Mouse (Mus musculus) forebrain, embryonic 13.5 days (tissue): ENCODE measurements around the gene Cd6. TPM values are rescaled to one million over a fixed set of nuclear protein-coding genes. Genes with fewer than 3 reads are reported as not detected.

Source experiments
- ATAC-seq: fragments of 200-750 bp; cut with Nextera tagmentation; 2 replicates; pipeline ENCODE4 v1.8.0; 2017
- H3K27ac ChIP-seq: fragments of 300-500 bp; sonication (generic); 2 replicates; pipeline ENCODE4 v1.5.1; 2015; ENCODE audit warnings: inconsistent platforms, mild to moderate bottlenecking, moderate library complexity
- H3K27me3 ChIP-seq: fragments of 300-500 bp; sonication (generic); 2 replicates; pipeline ENCODE4 v1.6.1; 2015; ENCODE audit warnings: mild to moderate bottlenecking, inconsistent platforms
- H3K36me3 ChIP-seq: fragments of 300-500 bp; sonication (generic); 2 replicates; pipeline ENCODE4 v1.6.1; 2015; ENCODE audit warnings: mild to moderate bottlenecking, inconsistent platforms; ENCODE audit not compliant: poor library complexity, severe bottlenecking
- H3K4me1 ChIP-seq: fragments of 300-500 bp; sonication (generic); 2 replicates; pipeline ENCODE4 v1.6.1; 2015; ENCODE audit warnings: inconsistent platforms
- H3K4me2 ChIP-seq: fragments of 300-500 bp; sonication (generic); 2 replicates; pipeline ENCODE4 v1.6.1; 2015; ENCODE audit warnings: inconsistent platforms, mild to moderate bottlenecking, moderate library complexity
- H3K4me3 ChIP-seq: fragments of 300-500 bp; sonication (generic); 2 replicates; pipeline ENCODE4 v1.5.1; 2015; ENCODE audit warnings: mild to moderate bottlenecking, inconsistent platforms
- H3K9ac ChIP-seq: fragments of 300-500 bp; sonication (generic); 2 replicates; pipeline ENCODE4 v1.6.1; 2015; ENCODE audit warnings: mild to moderate bottlenecking, inconsistent platforms
- H3K9me3 ChIP-seq: fragments of 300-500 bp; sonication (generic); replicated peaks from 2 replicates; pipeline ENCODE4 v1.6.1; 2016; ENCODE audit warnings: inconsistent platforms
- WGBS: fragments of 180-500 bp; shearing (Covaris S2); methylation state at CpG from one replicate; pipeline ENCODE4 v1.1.7; 2015; 5-methylcytosine and 5-hydroxymethylcytosine counted together
- polyA plus RNA-seq: library from polyadenylated mRNA; unstranded; fragments of >200 nt; fragmentation: Nextera tagmentation; extraction: Ambion mirVana; gene quantifications from 2 replicates; pipeline ENCODE4 v1.2.1, GENCODE M21; 2015

The Cd6 gene
- polyA plus RNA-seq, 1 experiment from 2014 or later, result not detected

GRCm38 (mm10) chr19:10769429-10770195, 60.2 kb downstream of the Cd6 start:
- no peak overlapping the region for H3K4me3 ChIP-seq
- H3K9me3 ChIP-seq, result no peaks in the 10 kb centered on the region
- H3K4me2 ChIP-seq, result no peak overlapping the region
- H3K36me3 ChIP-seq, result no peaks in the 10 kb centered on the region
- H3K4me1 ChIP-seq, result no peaks in the 10 kb centered on the region
- H3K27ac ChIP-seq, result no peak overlapping the region; the same call in 1 of the 2 replicates
- H3K9ac ChIP-seq, result no peak overlapping the region
- 69% methylated on average over 12 of the region's 12 CpGs for WGBS
- H3K27me3 ChIP-seq, result no peaks in the 10 kb centered on the region
- ATAC-seq, result no peak

- no peak overlapping the region; the same call in 1 of the 2 replicates for H3K27ac ChIP-seq
- no peak overlapping the region for H3K4me2 ChIP-seq
- no peak for ATAC-seq
- no peak overlapping the region for H3K9ac ChIP-seq
- no peaks in the 10 kb centered on the region for H3K9me3 ChIP-seq
- 66% methylated on average over 6 of the region's 6 CpGs for WGBS
- no peaks in the 10 kb centered on the region for H3K36me3 ChIP-seq
- no peak overlapping the region for H3K4me3 ChIP-seq
- no peaks in the 10 kb centered on the region for H3K27me3 ChIP-seq
- no peaks in the 10 kb centered on the region for H3K4me1 ChIP-seq
Observed at GRCm38 (mm10) chr19:10768694-10769428, 61.0 kb downstream of the Cd6 start.

- no peak for ATAC-seq
- H3K27ac ChIP-seq, result no peak overlapping the region
- 81% methylated on average over 10 of the region's 10 CpGs for WGBS
Observed at GRCm38 (mm10) chr19:10767631-10768030, 62.2 kb downstream of the Cd6 start.

DNA sequence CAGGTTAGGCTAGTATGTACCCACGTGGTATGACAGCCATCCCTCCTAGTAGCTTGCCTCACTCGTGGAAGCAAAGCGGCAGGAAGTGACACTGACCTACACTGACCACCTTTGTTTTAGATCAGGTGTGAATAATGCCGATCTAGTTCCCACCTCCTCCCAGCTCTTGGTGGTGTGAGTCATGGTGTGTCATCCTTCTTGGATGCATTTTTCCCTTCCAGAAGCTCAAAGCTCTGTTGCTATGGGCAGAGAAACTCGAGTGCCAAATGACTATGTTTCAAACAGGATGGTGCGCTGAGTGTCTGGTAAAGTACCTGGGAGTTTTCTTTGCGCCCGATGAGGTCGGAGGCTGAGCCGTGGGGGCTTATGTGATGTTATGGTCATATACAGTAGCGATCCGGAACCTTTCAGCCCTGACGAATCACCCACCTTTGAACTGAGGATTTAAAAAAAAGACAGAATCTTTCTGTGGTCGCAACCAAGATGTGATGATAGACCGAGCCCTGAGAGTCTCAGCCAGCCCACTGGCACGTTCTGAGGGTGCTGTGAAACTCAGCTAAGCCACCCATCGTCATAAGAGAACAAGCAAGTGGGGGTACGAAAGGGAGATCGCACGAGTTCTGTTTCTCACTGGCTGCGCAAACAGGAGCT, 66.4 kb downstream of the Cd6 start:
- H3K27ac ChIP-seq, result no peak overlapping the region
- H3K9ac ChIP-seq, result no peak overlapping the region
- no peaks in the 10 kb centered on the region for H3K9me3 ChIP-seq
- H3K4me2 ChIP-seq, result no peak overlapping the region
- no peaks in the 10 kb centered on the region for H3K27me3 ChIP-seq
- H3K4me3 ChIP-seq, result no peak overlapping the region
- 91% methylated on average over 21 of the region's 21 CpGs for WGBS
- no peak for ATAC-seq
- H3K4me1 ChIP-seq, result no peaks in the 10 kb centered on the region
- H3K36me3 ChIP-seq, result no peaks in the 10 kb centered on the region

More at GRCm38 (mm10) chr19:10767631-10768030, 62.2 kb downstream of the Cd6 start:
- H3K4me2 ChIP-seq, result no peak overlapping the region
- H3K27me3 ChIP-seq, result no peaks in the 10 kb centered on the region
- H3K9ac ChIP-seq, result no peak overlapping the region
- no peaks in the 10 kb centered on the region for H3K4me1 ChIP-seq
- no peaks in the 10 kb centered on the region for H3K36me3 ChIP-seq
- H3K9me3 ChIP-seq, result no peaks in the 10 kb centered on the region
- H3K4me3 ChIP-seq, result no peak overlapping the region

GRCm38 (mm10) chr19:10762468-10762867, 67.4 kb downstream of the Cd6 start:
- Histone ChIP-seq H3K4me3 (no peak overlapping the region), H3K9me3 (no peaks in the 10 kb centered on the region), H3K4me1 (no peaks in the 10 kb centered on the region), H3K27me3 (no peaks in the 10 kb centered on the region), H3K9ac (no peak overlapping the region), H3K4me2 (no peak overlapping the region), H3K27ac (no peak overlapping the region), H3K36me3 (no peaks in the 10 kb centered on the region)
- WGBS, result 87% methylated on average over 6 of the region's 6 CpGs
- no peak for ATAC-seq

- H3K4me1 ChIP-seq, result no peaks in the 10 kb centered on the region
- no peak overlapping the region for H3K4me2 ChIP-seq
- no peaks in the 10 kb centered on the region for H3K9me3 ChIP-seq
- H3K27me3 ChIP-seq, result no peaks in the 10 kb centered on the region
- H3K27ac ChIP-seq, result no peak overlapping the region
- no peak for ATAC-seq
- no peaks in the 10 kb centered on the region for H3K36me3 ChIP-seq
- H3K4me3 ChIP-seq, result no peak overlapping the region
- no peak overlapping the region for H3K9ac ChIP-seq
- WGBS, result 85% methylated on average over 8 of the region's 8 CpGs
Observed at GRCm38 (mm10) chr19:10761794-10762415, 68.0 kb downstream of the Cd6 start.

- H3K4me3 ChIP-seq, result no peak overlapping the region
Observed at GRCm38 (mm10) chr19:10759983-10760831, 69.7 kb downstream of the Cd6 start.

DNA sequence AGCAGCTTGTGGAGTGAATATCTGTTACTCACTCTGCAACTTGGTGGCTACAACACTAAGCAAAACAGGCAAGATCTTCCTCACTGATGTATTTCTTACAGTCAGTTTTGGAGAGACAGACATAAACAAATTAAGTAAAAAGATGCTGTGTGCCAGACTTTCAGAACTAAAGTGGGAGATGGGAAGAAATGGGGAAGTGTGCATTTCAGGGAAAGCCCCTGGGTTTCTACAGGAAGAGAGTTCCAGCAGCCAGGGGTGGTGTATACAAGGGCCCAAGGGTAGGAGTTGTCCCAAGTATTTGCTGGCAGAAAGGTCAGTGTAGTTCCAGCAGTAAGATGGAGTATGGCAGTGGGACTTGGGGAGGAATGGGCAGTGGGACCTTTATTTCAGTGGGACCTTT, 70.3 kb downstream of the Cd6 start:
- H3K4me3 ChIP-seq, result no peak overlapping the region
- H3K4me2 ChIP-seq, result no peak overlapping the region
- H3K9ac ChIP-seq, result no peak overlapping the region
- no peaks in the 10 kb centered on the region for H3K36me3 ChIP-seq
- H3K27me3 ChIP-seq, result no peaks in the 10 kb centered on the region
- H3K4me1 ChIP-seq, result no peaks in the 10 kb centered on the region
- H3K9me3 ChIP-seq, result no peaks in the 10 kb centered on the region
- ATAC-seq, result no peak
- no peak overlapping the region for H3K27ac ChIP-seq

More at GRCm38 (mm10) chr19:10759983-10760831, 69.7 kb downstream of the Cd6 start:
- Histone ChIP-seq H3K9ac (no peak overlapping the region), H3K27me3 (no peaks in the 10 kb centered on the region), H3K4me2 (no peak overlapping the region), H3K9me3 (no peaks in the 10 kb centered on the region), H3K27ac (no peak overlapping the region), H3K4me1 (no peaks in the 10 kb centered on the region), H3K36me3 (no peaks in the 10 kb centered on the region)
- ATAC-seq, result no peak
- WGBS, result 87% methylated on average over 9 of the region's 9 CpGs

DNA sequence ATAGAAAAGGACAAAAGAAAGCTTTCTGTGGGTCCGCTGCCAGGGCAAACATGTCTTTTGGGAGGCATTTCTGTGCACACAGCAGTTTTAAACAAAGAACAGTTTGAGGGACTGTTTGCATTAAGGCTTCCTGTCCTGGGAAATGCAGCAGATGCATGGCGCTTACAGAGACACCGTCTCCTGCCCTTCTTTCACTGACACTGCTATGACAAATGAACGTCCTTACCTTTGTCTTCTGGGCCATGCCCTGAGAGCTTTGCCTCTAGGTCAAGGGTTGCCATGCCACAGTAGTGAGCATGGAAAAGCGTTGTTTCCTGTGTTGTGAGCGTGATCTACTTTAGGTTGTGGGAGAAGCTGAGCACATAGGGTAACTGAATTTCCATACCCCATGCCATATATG, 71.2 kb downstream of the Cd6 start:
- Histone ChIP-seq H3K4me3 (no peak overlapping the region), H3K4me1 (no peaks in the 10 kb centered on the region), H3K36me3 (no peaks in the 10 kb centered on the region), H3K27ac (no peak overlapping the region), H3K9ac (no peak overlapping the region), H3K9me3 (no peaks in the 10 kb centered on the region), H3K4me2 (no peak overlapping the region), H3K27me3 (no peaks in the 10 kb centered on the region)
- WGBS, result 63% methylated on average over 6 of the region's 6 CpGs
- no peak for ATAC-seq

- WGBS, result 85% methylated on average over 2 of the region's 2 CpGs
- Histone ChIP-seq H3K27me3 (no peaks in the 10 kb centered on the region), H3K4me3 (no peak overlapping the region), H3K36me3 (no peaks in the 10 kb centered on the region), H3K9ac (no peak overlapping the region), H3K4me1 (no peaks in the 10 kb centered on the region), H3K9me3 (no peaks in the 10 kb centered on the region), H3K27ac (no peak overlapping the region), H3K4me2 (no peak overlapping the region)
- no peak for ATAC-seq
Observed at GRCm38 (mm10) chr19:10757526-10757925, 72.3 kb downstream of the Cd6 start.

DNA sequence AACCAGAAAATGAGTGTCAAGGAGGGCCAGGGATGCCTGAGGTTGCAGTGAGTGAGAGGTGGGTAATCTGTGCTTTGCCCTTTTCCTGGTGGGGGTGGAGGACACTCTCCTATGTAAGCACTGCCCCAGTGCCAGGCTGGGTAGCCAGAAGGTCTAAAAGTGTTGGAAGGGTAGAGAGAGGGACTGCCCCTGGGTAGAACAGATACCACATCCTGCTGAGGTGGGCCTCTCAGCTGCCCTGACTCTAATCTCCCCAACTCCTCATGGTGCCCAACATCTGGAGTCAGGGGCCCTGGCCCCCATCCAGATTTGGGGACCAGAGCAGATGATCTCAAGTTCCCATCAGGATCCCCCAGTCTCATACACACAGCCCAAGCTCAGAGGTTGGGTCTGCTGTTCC, 72.7 kb downstream of the Cd6 start:
- Histone ChIP-seq H3K4me2 (no peak overlapping the region), H3K4me3 (no peak overlapping the region), H3K36me3 (no peaks in the 10 kb centered on the region), H3K27me3 (no peaks in the 10 kb centered on the region), H3K4me1 (no peaks in the 10 kb centered on the region), H3K27ac (no peak overlapping the region), H3K9me3 (no peaks in the 10 kb centered on the region), H3K9ac (no peak overlapping the region)
- no peak for ATAC-seq
